Mouse (Mus musculus) cerebellum, postnatal 25 days (tissue): ENCODE data around the gene Rpl3l.
A peak's percentile ranks its signal among the peaks of the same experiment; 100 is the strongest.

Source experiments
- DNase-seq, 2 experiments: peaks; one replicate each; pipeline ENCODE4 v3.0.0; 2021; ENCODE audit warnings: mixed read lengths in 2 of 2

Rpl3l gene

DNA sequence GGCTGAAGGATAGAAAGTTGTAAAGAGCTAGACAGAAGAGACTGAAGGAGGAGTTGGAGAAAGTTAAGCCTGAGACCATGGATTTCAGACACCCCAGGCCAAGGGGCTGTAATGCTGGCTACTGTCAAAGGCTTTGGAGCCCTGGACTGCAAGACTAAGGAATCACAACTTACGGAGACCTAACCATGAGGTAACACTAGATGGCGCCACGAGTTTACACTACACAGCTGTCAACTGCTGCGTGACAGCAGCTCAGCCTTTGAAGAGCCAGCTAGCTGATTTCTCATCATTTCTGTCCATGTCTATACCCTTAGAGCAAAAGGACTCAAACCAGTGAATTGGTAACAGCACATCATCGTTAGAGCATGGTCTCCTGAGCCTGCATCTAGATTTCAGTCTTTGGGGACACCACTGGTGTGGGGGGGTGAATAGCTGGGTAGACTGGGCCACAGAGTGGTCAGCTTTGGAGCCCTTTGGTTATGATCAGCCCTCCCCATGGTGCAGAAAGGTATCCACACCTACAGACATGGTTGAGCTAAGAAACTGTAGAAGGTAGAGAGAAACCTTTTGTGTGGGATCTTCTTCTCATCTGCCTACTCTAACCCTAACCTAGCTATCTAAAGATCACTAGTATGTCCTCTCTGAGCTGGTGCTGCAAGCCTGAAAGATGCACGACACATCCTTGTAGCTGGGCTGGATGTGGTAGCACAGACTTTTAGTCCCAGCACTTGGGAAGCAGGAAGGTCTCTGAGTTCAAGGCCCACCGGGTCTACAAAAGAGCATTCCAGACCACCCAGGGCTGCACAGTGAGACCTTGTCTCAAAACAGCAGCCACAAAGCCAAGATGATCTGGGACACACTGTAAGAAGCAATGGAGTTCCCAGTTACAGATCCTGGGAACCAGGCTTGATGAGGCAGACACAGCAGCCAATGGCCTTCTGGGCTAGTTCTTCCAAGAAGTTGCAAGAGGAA is 18.2 kb downstream of the Rpl3l start:
- peak; percentile 61 to 83 for DNase-seq

DNA sequence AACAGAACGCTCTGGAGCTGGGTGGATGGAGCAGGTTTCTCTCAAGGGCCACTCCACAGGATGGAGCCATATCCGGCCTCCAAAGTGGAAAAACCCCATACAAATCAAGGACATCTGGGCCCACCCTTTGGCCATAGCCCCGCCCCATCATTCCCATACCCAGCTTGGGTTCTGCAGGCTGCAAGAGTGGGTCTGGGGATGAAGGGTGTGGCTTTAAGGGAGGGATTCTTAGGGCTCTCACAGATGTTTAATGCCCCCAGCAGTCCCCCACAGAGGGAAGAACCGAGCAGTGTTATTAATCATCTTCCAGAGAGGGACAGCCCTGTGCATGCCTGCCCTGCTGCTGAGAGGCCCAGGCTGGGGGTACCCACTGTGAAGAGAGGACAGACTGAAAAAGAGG is 19.4 kb downstream of the Rpl3l start:
- no peak for DNase-seq

- no peak for DNase-seq
These were observed 23.9 kb downstream of the Rpl3l start for GRCm38 (mm10) chr17:24751528-24751927.

DNA sequence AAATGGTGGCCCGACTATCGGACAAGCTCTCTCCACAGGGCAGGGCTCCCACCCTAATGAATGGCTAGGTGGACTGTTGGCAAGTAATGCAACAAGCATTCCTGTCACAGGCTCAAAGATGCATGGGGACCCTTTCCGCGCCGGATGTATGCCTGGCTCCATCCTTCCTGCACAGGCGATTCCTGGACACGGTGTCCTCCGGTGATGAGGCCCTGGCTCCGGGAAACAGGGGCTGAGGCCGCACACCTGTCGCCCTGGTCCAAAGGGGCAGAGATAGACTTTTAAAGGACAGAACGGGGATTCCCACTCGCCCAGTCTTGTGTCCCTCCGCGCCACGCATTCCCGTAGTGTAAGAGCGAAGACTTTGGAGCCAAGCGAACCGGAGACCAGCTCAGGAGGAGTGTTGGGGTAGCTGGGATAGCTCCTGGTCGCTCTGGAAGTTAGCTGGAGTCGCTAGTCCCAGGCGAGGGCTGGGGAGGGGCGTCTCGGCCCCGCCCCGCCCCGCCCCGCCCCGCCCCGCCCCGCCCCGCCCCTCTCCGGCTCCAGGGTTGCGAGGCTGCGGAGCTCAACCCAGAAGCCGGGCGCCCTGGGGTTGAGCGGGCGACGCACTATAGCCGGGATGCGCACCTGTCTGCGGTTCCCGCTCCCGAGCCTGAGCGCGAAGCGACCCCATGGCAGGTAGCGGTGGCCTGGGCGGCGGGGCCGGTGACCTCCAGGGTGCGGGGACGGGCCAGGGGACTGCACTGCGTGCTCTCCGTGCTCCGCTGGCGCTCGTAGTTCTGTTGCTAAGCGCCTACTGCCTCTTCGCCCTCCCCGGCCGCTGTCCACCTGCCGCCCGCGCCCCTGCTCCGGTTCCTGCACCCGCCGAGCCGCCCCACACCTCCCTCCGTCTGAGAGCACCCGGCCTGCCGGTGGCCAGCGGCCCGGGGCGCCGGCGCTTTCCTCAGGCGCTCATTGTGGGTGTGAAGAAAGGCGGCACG is 25.1 kb downstream of the Rpl3l start, which contains the start of gene Hs3st6:
Gene Hs3st6, plus strand, starts transcription at position 574 of the 980 bp plus-strand sequence.
- DNase-seq = peak in 1 of 2 experiments; percentile 15

DNA sequence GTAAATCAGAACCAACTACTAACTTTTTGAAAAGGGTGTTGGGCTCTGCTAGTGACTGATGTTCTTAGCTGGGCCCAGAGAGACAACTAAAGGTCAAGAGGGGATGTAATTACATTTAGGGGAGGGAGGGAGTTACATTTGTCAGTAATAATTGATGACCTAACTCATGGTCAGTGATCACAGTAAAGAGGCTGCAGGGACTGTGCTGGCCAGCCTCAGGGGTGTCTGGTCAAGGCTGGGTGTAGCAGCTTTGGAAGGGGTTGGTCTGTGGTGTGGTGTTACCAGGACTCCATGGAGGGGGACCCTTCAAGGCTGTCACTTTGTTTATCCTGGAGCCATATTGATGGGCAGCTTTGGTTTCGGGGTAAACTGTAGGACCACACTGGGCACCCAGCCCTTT is 29.8 kb downstream of the Rpl3l start:
- DNase-seq = no peak

DNA sequence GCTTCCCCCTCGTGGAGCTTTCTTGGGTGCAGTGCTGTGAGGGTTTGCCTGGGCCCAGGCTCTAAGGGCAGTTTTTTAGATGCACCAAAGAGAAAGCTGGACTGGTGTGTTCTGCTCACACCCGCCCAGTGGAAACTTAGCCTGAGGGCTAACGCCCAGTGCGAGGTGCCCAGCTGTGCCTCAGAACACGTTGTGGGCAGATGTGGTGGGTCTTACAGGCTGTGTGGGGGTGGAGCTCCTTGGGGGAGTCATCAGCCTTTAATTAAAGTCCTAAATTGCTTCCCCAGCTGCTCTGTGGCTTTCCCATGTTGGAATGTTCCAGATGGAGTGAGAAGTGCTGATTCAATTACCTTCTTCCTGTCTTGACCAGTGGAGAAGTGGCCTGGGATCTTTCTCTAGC is 33.5 kb downstream of the Rpl3l start:
- DNase-seq = no peak

GRCm38 (mm10) chr17:24765016-24765905 is 37.6 kb downstream of the Rpl3l start:
- no peak for DNase-seq

- no peak for DNase-seq
These were observed 38.8 kb downstream of the Rpl3l start for GRCm38 (mm10) chr17:24766266-24766875.

GRCm38 (mm10) chr17:24769146-24769545 is 41.5 kb downstream of the Rpl3l start:
- DNase-seq = no peak

DNA sequence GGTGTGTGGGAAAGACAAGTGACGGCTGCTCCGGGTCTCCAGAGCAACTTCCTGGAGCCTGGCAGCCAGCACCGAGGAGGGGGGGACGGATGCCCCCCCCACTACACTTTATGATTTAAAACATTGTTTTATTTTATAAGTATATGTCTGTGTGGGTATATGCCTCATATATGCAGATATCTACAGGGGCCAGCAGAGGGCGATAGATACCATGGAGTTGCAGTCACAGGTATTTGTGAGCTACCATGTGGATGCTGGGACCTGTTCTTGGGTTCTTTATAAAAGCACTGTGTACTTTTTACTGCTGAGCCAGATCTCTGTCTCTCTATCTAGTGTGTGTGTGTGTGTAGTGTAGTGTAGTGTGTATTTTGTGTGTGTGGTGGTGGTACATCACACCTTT is 45.6 kb downstream of the Rpl3l start:
- no peak for DNase-seq

DNA sequence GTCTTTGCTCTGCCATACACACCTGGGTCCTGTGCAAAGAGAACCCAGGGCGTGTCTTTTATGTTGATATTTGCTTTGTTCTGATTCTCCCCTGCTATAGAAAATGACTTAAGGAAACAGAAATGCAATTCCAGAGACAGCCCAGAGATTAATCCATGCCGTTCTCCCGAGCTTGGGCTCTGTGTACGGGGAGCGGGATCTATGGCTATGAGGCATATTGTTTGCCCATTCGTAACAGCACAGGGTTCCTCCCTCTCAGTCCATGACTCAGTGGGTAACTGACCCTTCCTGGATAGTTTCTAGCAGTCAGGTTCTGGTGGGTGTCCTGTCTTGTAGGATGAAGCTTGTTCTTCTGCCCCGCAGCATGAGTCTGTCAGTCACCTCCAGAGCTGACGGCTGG is 47.6 kb downstream of the Rpl3l start:
- no peak for DNase-seq

- no peak for DNase-seq
These were observed 49.5 kb downstream of the Rpl3l start for GRCm38 (mm10) chr17:24777073-24777472.

DNA sequence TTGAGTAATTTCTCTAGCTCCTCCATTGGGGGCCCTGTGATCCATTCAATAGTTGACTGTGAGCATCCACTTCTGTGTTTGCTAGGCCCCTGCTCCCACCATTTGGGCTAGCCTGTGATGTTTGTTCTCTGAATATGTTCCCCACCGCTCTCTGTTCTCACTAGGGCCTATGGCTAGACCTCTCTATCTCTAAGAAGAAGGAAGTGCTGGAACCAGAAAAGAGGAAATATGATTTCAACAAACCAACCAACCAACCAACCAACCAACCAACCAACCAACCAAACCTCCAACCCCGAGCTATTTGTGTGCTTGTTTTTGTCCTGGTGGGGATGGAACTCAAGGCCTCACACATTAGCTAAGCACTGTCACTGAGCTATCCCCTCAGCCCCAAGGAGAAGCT is 53.2 kb downstream of the Rpl3l start:
- DNase-seq = no peak
